Mouse (Mus musculus): ENCODE measurements around the gene Tgfbi.

- TF ChIP-seq E2F4 (IDR thresholded peaks at IDR 0.05; ENCODE audit: insufficient read depth): no peak
- TF ChIP-seq POLR2A (IDR thresholded peaks at IDR 0.05; ENCODE audit: insufficient read length, low read depth): no peak
- no peak for TF ChIP-seq CEBPB (IDR thresholded peaks at IDR 0.05; ENCODE audit: insufficient read depth, poor library complexity, severe bottlenecking)
- TF ChIP-seq MYOD1 (IDR thresholded peaks at IDR 0.05; ENCODE audit: control insufficient read depth in 1 of 3, insufficient read length in 2 of 3, low read depth in 2 of 3): peak in 2 of 3 experiments; percentile 40 to 72
- TF ChIP-seq MAX (IDR thresholded peaks at IDR 0.05; ENCODE audit: low read depth): no peak
- TF ChIP-seq SRF (IDR thresholded peaks at IDR 0.05; ENCODE audit: control insufficient read depth, insufficient read length, low read depth): no peak
Measured at GRCm38 (mm10) chr13:56626524-56626923, 17.2 kb downstream of the Tgfbi start.

All from myocyte (in vitro differentiated cells).